Comparison of ENCODE assay signal across 30 mouse cellular contexts in the genomic region with DNA sequence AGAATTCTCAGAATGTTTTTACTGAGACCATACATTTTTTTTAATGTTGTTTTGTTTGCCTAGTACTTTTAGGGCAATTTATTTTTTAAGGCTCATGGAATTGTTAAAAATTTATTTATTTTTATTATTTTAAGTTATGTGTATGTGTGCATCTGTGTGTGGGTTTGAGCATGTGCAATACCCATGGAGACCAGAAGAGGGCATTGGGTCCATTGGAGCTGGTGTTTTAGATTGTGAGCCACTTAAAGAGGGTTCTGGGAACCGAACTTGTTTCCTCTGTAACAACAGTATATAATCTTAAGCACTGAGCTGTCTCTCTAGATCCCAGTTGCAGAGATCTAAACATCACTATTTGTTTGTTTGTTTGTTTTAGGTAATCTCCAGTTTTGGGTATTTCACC. TPM values are rescaled to one million over a fixed set of nuclear protein-coding genes. Genes with fewer than 3 reads are reported as not detected.
DNase-seq lines count a peak whose midpoint lies in the region; ATAC-seq and TF ChIP-seq lines count a peak whose summit lies in the region.
"Had no signal": no experiment of that assay in that cellular context is flagged by ENCODE, and none has a peak within 500 bp of the region (broad histone marks: within the 10 kb centered on the region; RNA-seq: fewer than 3 reads in every experiment).

No protein-coding gene starts in this region.

- H3K9me3 ChIP-seq in hindbrain, postnatal 0 days (ENCODE audit: low read length) = no peaks in the 10 kb centered on the region
- no peaks in the 10 kb centered on the region for H3K9me3 ChIP-seq in hindbrain, embryonic 10.5 days
- H3K9me3 ChIP-seq in lung, embryonic 14.5 days (ENCODE audit: low read depth, low read length) = no peaks in the 10 kb centered on the region
- no peaks in the 10 kb centered on the region for H3K9me3 ChIP-seq in E14TG2a.4 (ENCODE audit: low read length)
- H3K9me3 ChIP-seq: embryonic facial prominence, embryonic 10.5 days; embryonic facial prominence, embryonic 15.5 days; heart, embryonic 13.5 days; hindbrain, embryonic 15.5 days; limb, embryonic 13.5 days; midbrain, embryonic 12.5 days; stomach, embryonic 15.5 days had no signal

- H3K36me3 ChIP-seq in hindbrain, postnatal 0 days (ENCODE audit: insufficient read depth, low read length) = no peaks in the 10 kb centered on the region
- H3K36me3 ChIP-seq in hindbrain, embryonic 10.5 days = no peaks in the 10 kb centered on the region
- no peaks in the 10 kb centered on the region for H3K36me3 ChIP-seq in lung, embryonic 14.5 days (ENCODE audit: insufficient read depth)
- no peaks in the 10 kb centered on the region for H3K36me3 ChIP-seq in E14TG2a.4 (ENCODE audit: insufficient read depth, low read length)
- H3K36me3 ChIP-seq: embryonic facial prominence, embryonic 10.5 days; embryonic facial prominence, embryonic 15.5 days; forebrain, embryonic 12.5 days; heart, embryonic 13.5 days; hindbrain, embryonic 15.5 days; limb, embryonic 13.5 days; midbrain, embryonic 12.5 days; stomach, embryonic 15.5 days had no signal

- 0 out of 2 replicates have a peak, but pooled peaks cover 3% of the 10 kb centered on the region for H3K27me3 ChIP-seq in hindbrain, postnatal 0 days (ENCODE audit: insufficient read depth, low read length)
- H3K27me3 ChIP-seq in hindbrain, embryonic 10.5 days (ENCODE audit: insufficient read depth, poor library complexity, severe bottlenecking) = no peaks in the 10 kb centered on the region
- H3K27me3 ChIP-seq in lung, embryonic 14.5 days (ENCODE audit: insufficient read depth, low read length) = no peaks in the 10 kb centered on the region
- H3K27me3 ChIP-seq in E14TG2a.4 (ENCODE audit: insufficient read depth, low read length) = no peaks in the 10 kb centered on the region
- H3K27me3 ChIP-seq: embryonic facial prominence, embryonic 15.5 days; forebrain, embryonic 12.5 days; hindbrain, embryonic 15.5 days; limb, embryonic 13.5 days; stomach, embryonic 15.5 days had no signal

- H3K4me1 ChIP-seq in hindbrain, postnatal 0 days (ENCODE audit: insufficient read depth, low read length) = no peaks in the 10 kb centered on the region
- H3K4me1 ChIP-seq in hindbrain, embryonic 10.5 days (replicated peaks) = no peaks in the 10 kb centered on the region
- no peaks in the 10 kb centered on the region for H3K4me1 ChIP-seq in lung, embryonic 14.5 days (ENCODE audit: insufficient read depth)
- peaks cover 33% of the 10 kb centered on the region for H3K4me1 ChIP-seq in E14TG2a.4 (replicated peaks; ENCODE audit: low read depth, low read length)
- H3K4me1 ChIP-seq: forebrain, embryonic 12.5 days; heart, embryonic 13.5 days; hindbrain, embryonic 15.5 days; limb, embryonic 13.5 days; midbrain, embryonic 12.5 days; stomach, embryonic 15.5 days had no signal

- H3K27ac ChIP-seq in hindbrain, postnatal 0 days = no peak overlapping the region
- H3K27ac ChIP-seq in hindbrain, embryonic 10.5 days = no peak overlapping the region
- H3K27ac ChIP-seq in lung, embryonic 14.5 days (ENCODE audit: low read depth) = no peak overlapping the region
- H3K27ac ChIP-seq: embryonic facial prominence, embryonic 10.5 days; embryonic facial prominence, embryonic 15.5 days; forebrain, embryonic 12.5 days; heart, adult 2 months; heart, embryonic 13.5 days; hindbrain, embryonic 15.5 days; limb, embryonic 13.5 days; midbrain, embryonic 12.5 days; stomach, embryonic 15.5 days had no signal

- TF ChIP-seq CTCF in hindbrain, postnatal 0 days (IDR thresholded peaks at IDR 0.05; ENCODE audit: low read depth) = 0 out of 2 replicates have a peak, but pooled peaks have one; percentile 10
- peak; percentile 25; the same call in 1 of the 2 replicates for TF ChIP-seq CTCF in lung, embryonic 14.5 days (IDR thresholded peaks at IDR 0.05; ENCODE audit: low read depth)
- TF ChIP-seq CTCF in E14TG2a.4 (conservative IDR thresholded peaks at IDR 0.05; ENCODE audit: low read length) = peak; percentile 90

- H3K4me3 ChIP-seq in hindbrain, postnatal 0 days (ENCODE audit: low read length) = no peak overlapping the region
- no peak overlapping the region for H3K4me3 ChIP-seq in hindbrain, embryonic 10.5 days
- H3K4me3 ChIP-seq in lung, embryonic 14.5 days (ENCODE audit: low read depth, low read length) = no peak overlapping the region
- H3K4me3 ChIP-seq in E14TG2a.4 (replicated peaks; ENCODE audit: low read length) = no peak overlapping the region
- H3K4me3 ChIP-seq: embryonic facial prominence, embryonic 10.5 days; embryonic facial prominence, embryonic 15.5 days; forebrain, embryonic 12.5 days; heart, adult 2 months; heart, embryonic 13.5 days; hindbrain, embryonic 15.5 days; limb, embryonic 13.5 days; midbrain, embryonic 12.5 days; stomach, embryonic 15.5 days had no signal

- 84% methylated on average over 1 of the region's 1 CpGs for WGBS in hindbrain, postnatal 0 days
- 78% methylated on average over 1 of the region's 1 CpGs for WGBS in hindbrain, embryonic 10.5 days
- 63% methylated on average over 1 of the region's 1 CpGs for WGBS in lung, embryonic 14.5 days

- no peak for ATAC-seq in hindbrain, postnatal 0 days
- ATAC-seq in lung, embryonic 14.5 days (ENCODE audit: insufficient read depth) = no peak
- no peak for ATAC-seq in monocyte, adult 5-6 weeks (replicated peaks; ENCODE audit: insufficient number of reproducible peaks, low FRiP score, low TSS enrichment, poor library complexity, severe bottlenecking)
- ATAC-seq: activated CD4-positive, CD25-positive, alpha-beta regulatory T cell, adult 4 months; CD4-positive, CD25-positive, alpha-beta regulatory T cell, adult 4 months had no signal

- H3K4me2 ChIP-seq in hindbrain, postnatal 0 days (ENCODE audit: low read depth, low read length) = no peak overlapping the region
- H3K4me2 ChIP-seq in lung, embryonic 14.5 days = no peak overlapping the region
- H3K4me2 ChIP-seq: embryonic facial prominence, embryonic 15.5 days; forebrain, embryonic 12.5 days; heart, embryonic 13.5 days; hindbrain, embryonic 15.5 days; limb, embryonic 13.5 days; liver, embryonic 11.5 days; midbrain, embryonic 12.5 days; stomach, embryonic 15.5 days had no signal

- H3K9ac ChIP-seq in hindbrain, postnatal 0 days (replicated peaks; ENCODE audit: low read length) = no peak overlapping the region
- H3K9ac ChIP-seq in lung, embryonic 14.5 days = no peak overlapping the region
- H3K9ac ChIP-seq: embryonic facial prominence, embryonic 15.5 days; forebrain, embryonic 12.5 days; heart, embryonic 13.5 days; hindbrain, embryonic 15.5 days; limb, embryonic 13.5 days; midbrain, embryonic 12.5 days; stomach, embryonic 15.5 days had no signal

- no peak for DNase-seq in hindbrain, postnatal 0 days (ENCODE audit: low spot score)
- DNase-seq in hindbrain, embryonic 10.5 days (ENCODE audit: low spot score) = no peak
- DNase-seq in lung, embryonic 14.5 days = no peak
- no peak for DNase-seq in lung, postnatal 36 days
- DNase-seq in ZHBTc4 (ENCODE audit: low read depth, low spot score) = peak; percentile 63
- DNase-seq in retina, postnatal 1 day = no peak
- DNase-seq: adrenal gland, adult 2 months; adrenal gland, postnatal 36 days; cerebellum, adult 8-10 months; cerebellum, postnatal 25 days; heart, adult 2 months; heart, postnatal 10 days; kidney, adult 8-10 months; kidney, postnatal 10 days; lung, adult 18-20 months; right cerebral cortex, postnatal 25 days; thymus, postnatal 14 days had no signal

RNA-seq across cellular contexts. Expression of a gene that starts 40.5 kb away (rescaled TPM):
- total RNA-seq in hindbrain, postnatal 0 days (2014; rRNA removed) = 28.0 and 44.9 TPM in 2 replicates
- polyA plus RNA-seq in hindbrain, postnatal 0 days (2015; fragmentation: Nextera tagmentation; extraction: Ambion mirVana) = 46.0 and 46.1 TPM in 2 replicates
- polyA plus RNA-seq in hindbrain, embryonic 10.5 days (2016; fragmentation: Nextera tagmentation; extraction: Ambion mirVana) = 84.5 and 104 TPM in 2 replicates
- 58.2 and 58.7 TPM in 2 replicates for polyA plus RNA-seq in lung, embryonic 14.5 days (2014; fragmentation: Nextera tagmentation; extraction: Ambion mirVana)
- total RNA-seq in monocyte, adult 5-6 weeks (2017) = 94.4 to 159 TPM (median 97.2 TPM) in 3 replicates

Comparison
In these comparisons a context has a peak if more than half of its experiments do, and no peak if none do; other contexts are left out.
1. CTCF ChIP-seq: peak in every context shown above with its lines; median percentile 90 in E14TG2a.4; 25 in lung, embryonic 14.5 days; 10 in hindbrain, postnatal 0 days.